Mouse (Mus musculus): ENCODE measurements around the gene Mcl1.

The Mcl1 gene

GRCm38 (mm10) chr3:95706273-95706672 lies 47.7 kb downstream of the Mcl1 start:
- in situ Hi-C loops (cut with MboI, MseI) = no loop called here

GRCm38 (mm10) chr3:95707497-95707896 lies 48.9 kb downstream of the Mcl1 start:
- in situ Hi-C loops (cut with MboI, MseI) = no loop called here

GRCm38 (mm10) chr3:95709044-95709443 lies 50.5 kb downstream of the Mcl1 start:
- in situ Hi-C loops (cut with MboI, MseI) = no loop called here

GRCm38 (mm10) chr3:95709967-95710366 lies 51.4 kb downstream of the Mcl1 start:
- in situ Hi-C loops (cut with MboI, MseI) = no loop called here
